Mouse (Mus musculus): Measurements from ENCODE around the gene Clec12a. TPM values are rescaled to one million over a fixed set of nuclear protein-coding genes. Genes with fewer than 3 reads are reported as not detected.

Gene Clec12a
- polyA plus RNA-seq, 1 experiment from 2014 or later = 0.32 TPM

DNA sequence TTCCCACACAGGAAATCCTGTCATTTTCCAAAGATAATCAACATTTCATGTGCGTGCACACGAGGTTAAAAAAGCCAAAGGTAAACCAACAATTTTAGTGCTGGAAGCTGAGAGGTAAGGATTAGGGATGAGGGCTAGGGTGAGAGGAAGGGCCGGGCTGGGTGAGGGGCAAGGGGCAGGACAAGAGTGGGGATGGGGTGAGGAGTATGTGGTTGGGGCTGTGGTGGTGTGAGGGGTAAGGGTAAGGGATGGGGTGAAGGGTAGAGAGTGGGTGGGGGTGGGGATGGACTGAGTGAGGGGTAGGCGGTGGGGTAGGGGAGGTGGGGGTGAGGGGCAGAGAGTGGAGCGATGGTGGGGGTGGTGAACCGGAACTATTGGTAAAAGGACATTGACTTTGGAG lies 51.2 kb downstream of the Clec12a start:
- 0 out of 2 replicates have a peak, but pooled peaks have one; percentile 66 for ATAC-seq (ENCODE audit: low FRiP score)
- no peaks in the 10 kb centered on the region for H3K4me1 ChIP-seq (replicated peaks; ENCODE audit: control insufficient read depth, insufficient read depth, low read length)
- DNase-seq (ENCODE audit: low spot score) = no peak
- no peaks in the 10 kb centered on the region for H3K27me3 ChIP-seq (ENCODE audit: control insufficient read depth, insufficient read depth, low read length)
- H3K27ac ChIP-seq = no peak overlapping the region
- H3K36me3 ChIP-seq (replicated peaks; ENCODE audit: control insufficient read depth, insufficient read depth) = no peaks in the 10 kb centered on the region
- no peaks in the 10 kb centered on the region for H3K9me3 ChIP-seq (ENCODE audit: control insufficient read depth, low read length)
- H3K9ac ChIP-seq = no peak overlapping the region
- no peak overlapping the region for H3K4me3 ChIP-seq (replicated peaks; ENCODE audit: low read length)
- H3K4me2 ChIP-seq (replicated peaks) = no peak overlapping the region
- WGBS = 81% methylated on average over 6 of the region's 6 CpGs

DNA sequence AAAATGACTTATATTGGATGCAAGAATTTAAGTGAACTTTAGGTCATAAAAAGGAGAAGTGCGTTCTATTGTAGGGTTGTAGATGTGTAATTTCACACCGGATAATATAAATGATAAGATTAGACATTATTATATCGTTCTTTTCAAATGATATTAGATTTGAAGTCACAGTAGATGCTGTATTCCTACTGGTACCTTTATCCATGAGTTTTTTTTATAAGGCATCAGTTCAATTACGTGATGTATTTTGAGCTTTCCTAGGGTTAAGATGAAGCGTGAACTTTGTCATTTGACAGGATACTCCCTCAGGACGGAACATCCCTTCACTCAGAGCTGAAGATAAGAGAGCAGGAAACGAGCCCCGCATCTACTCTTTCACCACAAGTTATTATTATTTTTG lies 54.5 kb downstream of the Clec12a start, which contains the start of gene Clec1b:
Clec1b (plus strand) TSS at position 301 of the 400 bp plus-strand sequence.
- no peak within 1 kb of the TSS for H3K9ac ChIP-seq
- no peaks in the 10 kb centered on the region for H3K4me1 ChIP-seq (replicated peaks; ENCODE audit: control insufficient read depth, insufficient read depth, low read length)
- 86% methylated on average over 8 of the region's 8 CpGs for WGBS
- H3K27ac ChIP-seq = no peak within 1 kb of the TSS
- H3K27me3 ChIP-seq (ENCODE audit: control insufficient read depth, insufficient read depth, low read length) = no peaks in the 10 kb centered on the region
- no peak within 1 kb of the TSS for H3K4me2 ChIP-seq (replicated peaks)
- no peaks in the 10 kb centered on the region for H3K36me3 ChIP-seq (replicated peaks; ENCODE audit: control insufficient read depth, insufficient read depth)
- DNase-seq (ENCODE audit: low spot score) (no peak), ATAC-seq (ENCODE audit: low FRiP score) (no peak)
- no peak within 1 kb of the TSS for H3K4me3 ChIP-seq (replicated peaks; ENCODE audit: low read length)
- no peaks in the 10 kb centered on the region for H3K9me3 ChIP-seq (ENCODE audit: control insufficient read depth, low read length)

DNA sequence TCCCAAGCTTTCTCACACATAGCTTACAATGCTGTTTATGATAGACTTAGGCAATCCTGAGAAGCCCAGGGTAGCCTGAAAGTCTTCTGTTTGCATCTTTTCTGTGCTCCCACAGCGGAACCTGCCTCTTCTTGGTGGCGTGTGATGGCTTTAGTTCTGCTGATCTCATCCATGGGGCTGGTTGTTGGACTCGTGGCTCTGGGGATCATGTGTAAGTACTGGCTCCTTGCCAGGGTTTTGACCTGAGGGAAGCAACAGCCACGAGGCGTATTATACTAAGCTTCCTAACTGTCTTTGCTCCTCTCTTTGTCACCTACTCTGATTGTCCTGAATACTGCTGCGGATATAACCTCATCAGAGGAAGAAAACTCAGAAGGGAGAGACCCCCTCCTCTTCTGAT lies 57.5 kb downstream of the Clec12a start:
- no peaks in the 10 kb centered on the region for H3K9me3 ChIP-seq (ENCODE audit: control insufficient read depth, low read length)
- no peak for ATAC-seq (ENCODE audit: low FRiP score)
- H3K9ac ChIP-seq = no peak overlapping the region
- H3K4me1 ChIP-seq (replicated peaks; ENCODE audit: control insufficient read depth, insufficient read depth, low read length) = no peaks in the 10 kb centered on the region
- H3K4me2 ChIP-seq (replicated peaks) = no peak overlapping the region
- 67% methylated on average over 6 of the region's 6 CpGs for WGBS
- no peaks in the 10 kb centered on the region for H3K36me3 ChIP-seq (replicated peaks; ENCODE audit: control insufficient read depth, insufficient read depth)
- no peaks in the 10 kb centered on the region for H3K27me3 ChIP-seq (ENCODE audit: control insufficient read depth, insufficient read depth, low read length)
- DNase-seq (ENCODE audit: low spot score) = no peak
- H3K27ac ChIP-seq = no peak overlapping the region
- no peak overlapping the region for H3K4me3 ChIP-seq (replicated peaks; ENCODE audit: low read length)

- Histone ChIP-seq H3K4me1 (replicated peaks; ENCODE audit: control insufficient read depth, insufficient read depth, low read length) (no peaks in the 10 kb centered on the region), H3K4me2 (replicated peaks) (no peak overlapping the region), H3K27ac (no peak overlapping the region), H3K9ac (no peak overlapping the region), H3K4me3 (replicated peaks; ENCODE audit: low read length) (no peak overlapping the region), H3K9me3 (ENCODE audit: control insufficient read depth, low read length) (no peaks in the 10 kb centered on the region), H3K36me3 (replicated peaks; ENCODE audit: control insufficient read depth, insufficient read depth) (no peaks in the 10 kb centered on the region), H3K27me3 (ENCODE audit: control insufficient read depth, insufficient read depth, low read length) (no peaks in the 10 kb centered on the region)
- WGBS = 96% methylated on average over 2 of the region's 2 CpGs
- ATAC-seq (ENCODE audit: low FRiP score) (no peak), DNase-seq (ENCODE audit: low spot score) (no peak)
Measured at GRCm38 (mm10) chr6:129402404-129402803, 59.9 kb downstream of the Clec12a start.

GRCm38 (mm10) chr6:129403391-129403790 lies 60.9 kb downstream of the Clec12a start:
- Histone ChIP-seq H3K4me1 (replicated peaks; ENCODE audit: control insufficient read depth, insufficient read depth, low read length) (no peaks in the 10 kb centered on the region), H3K9ac (no peak overlapping the region), H3K27ac (no peak overlapping the region), H3K36me3 (replicated peaks; ENCODE audit: control insufficient read depth, insufficient read depth) (no peaks in the 10 kb centered on the region), H3K4me3 (replicated peaks; ENCODE audit: low read length) (no peak overlapping the region), H3K27me3 (ENCODE audit: control insufficient read depth, insufficient read depth, low read length) (no peaks in the 10 kb centered on the region), H3K9me3 (ENCODE audit: control insufficient read depth, low read length) (no peaks in the 10 kb centered on the region), H3K4me2 (replicated peaks) (no peak overlapping the region)
- no peak for ATAC-seq (ENCODE audit: low FRiP score)
- WGBS = 89% methylated on average over 6 of the region's 6 CpGs
- no peak for DNase-seq (ENCODE audit: low spot score)

DNA sequence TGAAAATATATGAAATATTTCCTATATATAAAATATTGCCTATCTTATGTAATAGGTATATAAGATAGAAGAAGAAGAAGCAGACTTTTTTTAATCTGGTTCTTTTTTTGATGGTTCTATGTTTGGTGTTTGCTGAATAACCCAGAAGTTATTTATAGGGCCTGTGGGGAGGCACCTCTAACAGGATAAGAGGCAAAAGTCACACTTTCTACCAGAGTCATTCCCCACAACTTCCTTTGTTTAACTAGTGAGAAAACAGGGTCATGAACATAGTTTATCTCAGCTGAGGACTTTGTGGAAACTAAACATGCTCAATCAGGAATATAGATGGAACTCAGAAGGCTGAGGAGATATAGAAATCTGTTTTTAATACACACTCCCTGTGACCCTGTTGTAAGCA lies 63.5 kb downstream of the Clec12a start:
- Histone ChIP-seq H3K27ac (no peak overlapping the region), H3K4me1 (replicated peaks; ENCODE audit: control insufficient read depth, insufficient read depth, low read length) (no peaks in the 10 kb centered on the region), H3K9ac (no peak overlapping the region), H3K4me2 (replicated peaks) (no peak overlapping the region), H3K4me3 (replicated peaks; ENCODE audit: low read length) (no peak overlapping the region), H3K27me3 (ENCODE audit: control insufficient read depth, insufficient read depth, low read length) (no peaks in the 10 kb centered on the region), H3K36me3 (replicated peaks; ENCODE audit: control insufficient read depth, insufficient read depth) (no peaks in the 10 kb centered on the region), H3K9me3 (ENCODE audit: control insufficient read depth, low read length) (no peaks in the 10 kb centered on the region)
- no peak for ATAC-seq (ENCODE audit: low FRiP score)
- DNase-seq (ENCODE audit: low spot score) = no peak

- Histone ChIP-seq H3K9ac (no peak overlapping the region), H3K4me1 (replicated peaks; ENCODE audit: control insufficient read depth, insufficient read depth, low read length) (no peaks in the 10 kb centered on the region), H3K4me2 (replicated peaks) (no peak overlapping the region), H3K27me3 (ENCODE audit: control insufficient read depth, insufficient read depth, low read length) (no peaks in the 10 kb centered on the region), H3K9me3 (ENCODE audit: control insufficient read depth, low read length) (no peaks in the 10 kb centered on the region), H3K4me3 (replicated peaks; ENCODE audit: low read length) (no peak overlapping the region), H3K36me3 (replicated peaks; ENCODE audit: control insufficient read depth, insufficient read depth) (no peaks in the 10 kb centered on the region), H3K27ac (no peak overlapping the region)
- WGBS = 58% methylated on average over 2 of the region's 2 CpGs
- no peak for DNase-seq (ENCODE audit: low spot score)
- ATAC-seq (ENCODE audit: low FRiP score) = no peak
Measured at GRCm38 (mm10) chr6:129407324-129407723, 64.8 kb downstream of the Clec12a start.

DNA sequence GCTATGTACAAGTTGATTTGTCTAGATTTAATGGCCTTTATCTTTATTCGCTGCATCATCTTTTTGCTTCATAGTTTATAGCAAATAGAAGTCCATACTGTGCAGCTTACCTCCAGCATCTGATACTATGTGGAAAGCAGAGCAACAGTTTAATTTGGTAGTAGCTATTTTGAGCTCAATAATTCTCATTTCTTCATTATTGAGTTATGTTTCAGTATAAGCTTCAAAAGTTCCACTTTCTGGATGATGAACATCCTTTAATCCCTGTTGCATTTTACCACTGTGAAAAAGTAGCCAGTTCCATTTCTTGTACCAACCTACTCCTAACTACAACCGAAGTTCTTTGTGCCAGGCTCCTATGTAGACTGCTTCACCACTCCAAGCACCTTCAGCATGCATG lies 66.1 kb downstream of the Clec12a start, which contains the start of gene Clec9a:
Clec9a (plus strand) TSS at position 301 of the 400 bp plus-strand sequence.
- H3K4me2 ChIP-seq (replicated peaks) = no peak within 1 kb of the TSS
- no peak within 1 kb of the TSS for H3K27ac ChIP-seq
- no peaks in the 10 kb centered on the region for H3K36me3 ChIP-seq (replicated peaks; ENCODE audit: control insufficient read depth, insufficient read depth)
- H3K4me1 ChIP-seq (replicated peaks; ENCODE audit: control insufficient read depth, insufficient read depth, low read length) = no peaks in the 10 kb centered on the region
- no peak within 1 kb of the TSS for H3K9ac ChIP-seq
- no peak for ATAC-seq (ENCODE audit: low FRiP score)
- DNase-seq (ENCODE audit: low spot score) = no peak
- no peak within 1 kb of the TSS for H3K4me3 ChIP-seq (replicated peaks; ENCODE audit: low read length)
- H3K9me3 ChIP-seq (ENCODE audit: control insufficient read depth, low read length) = no peaks in the 10 kb centered on the region
- 89% methylated on average over 2 of the region's 2 CpGs for whole genome bisulfite sequencing
- H3K27me3 ChIP-seq (ENCODE audit: control insufficient read depth, insufficient read depth, low read length) = no peaks in the 10 kb centered on the region

GRCm38 (mm10) chr6:129414177-129414576 lies 71.7 kb downstream of the Clec12a start:
- Histone ChIP-seq H3K36me3 (replicated peaks; ENCODE audit: control insufficient read depth, insufficient read depth) (no peaks in the 10 kb centered on the region), H3K27ac (no peak overlapping the region), H3K4me3 (replicated peaks; ENCODE audit: low read length) (no peak overlapping the region), H3K4me2 (replicated peaks) (no peak overlapping the region), H3K9ac (no peak overlapping the region), H3K27me3 (ENCODE audit: control insufficient read depth, insufficient read depth, low read length) (no peaks in the 10 kb centered on the region), H3K9me3 (ENCODE audit: control insufficient read depth, low read length) (no peaks in the 10 kb centered on the region), H3K4me1 (replicated peaks; ENCODE audit: control insufficient read depth, insufficient read depth, low read length) (0 out of 2 replicates have a peak, but pooled peaks cover 3% of the 10 kb centered on the region)
- 64% methylated on average over 1 of the region's 1 CpGs for WGBS
- DNase-seq (ENCODE audit: low spot score) (no peak), ATAC-seq (ENCODE audit: low FRiP score) (peak; percentile 51; the same call in 1 of the 2 replicates)
